Mouse (Mus musculus) T-cell, adult 2 months (primary cell): ENCODE data around the gene Angel1.

Experiments
- DNase-seq: peaks from one replicate; pipeline ENCODE4 v3.0.0; 2022; ENCODE audit warnings: low spot score

Gene Angel1

DNA sequence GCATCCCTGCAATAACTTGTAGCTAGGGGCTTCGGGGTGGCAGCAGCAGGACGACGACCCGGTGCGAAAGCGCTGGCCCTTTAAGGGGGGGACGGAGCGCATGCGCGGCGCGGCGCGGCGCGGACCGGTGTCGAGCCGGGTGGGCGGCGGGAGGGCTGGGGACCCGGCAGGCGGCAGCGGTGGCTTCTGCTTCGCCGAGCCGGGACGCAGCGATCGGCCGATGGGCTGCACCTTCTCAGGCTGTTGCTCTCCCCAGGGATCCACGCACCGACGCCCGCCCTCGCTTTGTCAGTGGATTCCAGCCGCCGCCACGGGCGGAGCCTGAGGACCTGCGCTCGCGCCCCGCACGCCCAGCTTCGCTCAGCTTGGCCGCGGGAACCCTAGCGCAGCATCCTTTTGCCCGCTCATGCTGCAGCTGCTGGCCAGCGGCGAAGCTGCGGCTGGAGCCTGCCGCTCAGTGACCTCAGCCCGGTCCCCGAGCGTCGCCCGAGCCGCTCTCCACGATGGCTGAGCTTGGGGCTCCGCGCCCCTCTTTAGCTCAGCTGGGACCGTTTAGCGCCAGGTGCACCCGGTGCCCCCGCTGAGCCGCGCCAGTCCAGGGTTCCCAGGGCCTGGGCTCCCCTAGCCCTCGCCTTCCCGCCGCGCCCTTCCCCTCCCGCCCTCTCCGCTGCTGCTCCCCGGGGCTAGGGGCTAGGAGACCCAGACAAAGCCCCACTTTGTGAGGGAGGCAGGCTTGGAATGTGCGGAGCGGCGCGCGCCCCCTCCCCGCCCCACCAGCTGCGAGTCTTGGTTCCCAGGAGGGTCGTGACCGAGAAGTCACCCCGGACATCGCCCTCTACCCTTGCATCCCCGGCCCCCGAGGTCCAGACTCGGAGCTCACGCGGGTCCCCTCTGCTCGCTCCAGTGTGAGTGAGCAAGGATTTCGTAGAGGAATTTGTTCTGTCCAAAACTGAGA, 47.4 kb downstream of the Angel1 start, which contains the start of gene Vash1:
Gene Vash1 (plus strand): TSS at position 110 of the 955 bp plus-strand sequence.
- peak; percentile 23 for DNase-seq

DNA sequence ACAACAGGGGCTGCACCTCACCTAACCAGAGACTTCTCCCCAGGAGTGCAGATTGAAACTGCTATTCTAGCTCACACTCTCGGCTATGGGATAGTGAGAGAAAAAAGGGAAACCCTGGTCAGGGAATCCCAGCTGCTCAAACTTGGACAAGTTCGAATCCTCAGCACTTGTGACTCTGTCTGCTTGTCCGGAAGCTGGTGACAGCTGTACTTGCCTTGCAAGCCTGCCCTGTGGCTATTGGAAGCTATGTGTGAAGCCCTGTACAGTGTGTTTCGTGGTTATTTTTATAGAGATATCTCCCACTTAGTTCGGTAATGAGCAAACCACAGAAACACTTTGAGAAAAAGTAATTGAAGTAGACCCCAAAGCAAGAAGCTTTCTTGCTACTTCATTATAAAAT, 53.8 kb downstream of the Angel1 start:
- DNase-seq: no peak

DNA sequence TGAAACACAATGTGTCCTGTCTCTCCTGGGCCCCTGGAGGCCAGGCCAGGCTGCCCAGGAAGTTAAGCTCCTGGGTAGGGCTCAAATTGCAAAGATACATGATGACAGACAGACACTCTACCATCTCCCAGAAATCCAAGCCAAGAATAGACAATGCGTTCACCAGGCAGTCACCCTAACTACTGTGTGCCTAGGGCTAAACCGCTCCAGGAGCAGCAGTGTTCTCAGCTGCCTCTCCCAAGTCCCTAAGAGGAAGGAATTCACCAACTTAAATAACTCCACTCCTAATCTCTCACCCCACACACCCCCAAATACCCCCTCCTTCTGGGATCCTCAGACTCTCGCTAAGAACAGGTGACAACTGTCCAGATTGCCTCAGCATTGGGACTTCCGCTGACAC, 54.2 kb downstream of the Angel1 start:
- DNase-seq: no peak

GRCm38 (mm10) chr12:86668404-86668803, 57.9 kb downstream of the Angel1 start:
- no peak for DNase-seq

DNA sequence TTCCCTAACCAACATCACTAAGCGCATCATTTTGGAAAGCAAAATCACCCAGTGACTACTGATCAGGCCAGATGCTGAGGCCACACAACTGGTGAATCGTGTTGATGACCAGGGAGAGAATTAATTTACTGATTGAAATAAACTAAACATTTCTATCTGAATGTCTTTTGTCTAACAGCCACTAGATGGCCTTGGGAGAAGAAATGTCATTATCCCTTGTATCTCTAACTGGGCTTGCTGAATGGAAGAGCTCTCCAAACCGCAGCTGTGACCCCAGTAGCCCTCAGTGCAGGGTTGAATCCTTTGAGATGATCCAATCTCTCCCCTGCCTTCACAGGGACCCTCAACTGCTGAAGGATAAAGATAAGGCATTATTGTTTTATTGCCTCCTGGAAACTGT, 60.6 kb downstream of the Angel1 start:
- no peak for DNase-seq

DNA sequence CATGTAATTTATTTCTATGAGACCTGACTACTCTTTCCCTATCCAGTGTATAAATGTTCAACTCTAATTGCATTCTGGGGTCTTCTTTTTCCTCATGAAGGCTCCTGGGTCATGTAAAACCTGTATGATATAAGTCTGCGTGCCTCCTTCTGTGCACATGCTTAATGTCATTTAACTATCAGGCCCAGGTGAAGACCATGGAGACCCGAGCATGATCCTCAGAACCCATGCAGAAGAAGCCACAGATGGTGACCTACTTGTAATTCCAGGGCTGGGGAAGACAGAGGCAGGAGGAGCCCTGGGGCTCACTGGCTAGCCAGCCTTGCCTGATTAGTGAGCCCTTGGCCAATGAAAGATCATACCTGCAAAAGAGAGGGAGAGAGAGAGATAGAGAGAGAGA, 65.8 kb downstream of the Angel1 start:
- no peak for DNase-seq

DNA sequence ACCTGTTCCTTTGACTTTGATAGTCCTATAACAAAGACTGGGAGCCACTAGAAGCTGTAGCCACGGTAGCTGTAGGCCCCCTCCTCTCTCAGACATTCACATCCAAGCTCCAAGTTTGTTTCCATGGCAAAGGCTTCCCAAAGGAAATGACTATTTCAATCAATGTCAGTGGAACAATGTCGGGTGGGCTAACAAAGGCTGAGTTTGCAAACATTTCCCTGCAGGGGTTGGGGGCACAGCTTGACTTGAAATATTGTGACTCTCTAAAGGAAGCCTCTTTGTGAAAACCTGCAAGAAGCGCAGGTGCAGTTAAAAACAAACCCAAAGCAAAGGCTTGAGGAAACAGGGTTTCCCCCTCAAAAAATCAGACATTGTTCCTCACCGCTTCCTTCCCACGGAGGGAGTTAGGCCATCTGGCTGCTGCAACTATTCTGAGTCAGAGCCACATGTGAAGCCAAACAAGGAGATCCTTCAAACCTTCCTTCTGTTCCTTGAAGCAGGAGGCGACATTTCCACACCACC, 66.8 kb downstream of the Angel1 start:
- DNase-seq: no peak

DNA sequence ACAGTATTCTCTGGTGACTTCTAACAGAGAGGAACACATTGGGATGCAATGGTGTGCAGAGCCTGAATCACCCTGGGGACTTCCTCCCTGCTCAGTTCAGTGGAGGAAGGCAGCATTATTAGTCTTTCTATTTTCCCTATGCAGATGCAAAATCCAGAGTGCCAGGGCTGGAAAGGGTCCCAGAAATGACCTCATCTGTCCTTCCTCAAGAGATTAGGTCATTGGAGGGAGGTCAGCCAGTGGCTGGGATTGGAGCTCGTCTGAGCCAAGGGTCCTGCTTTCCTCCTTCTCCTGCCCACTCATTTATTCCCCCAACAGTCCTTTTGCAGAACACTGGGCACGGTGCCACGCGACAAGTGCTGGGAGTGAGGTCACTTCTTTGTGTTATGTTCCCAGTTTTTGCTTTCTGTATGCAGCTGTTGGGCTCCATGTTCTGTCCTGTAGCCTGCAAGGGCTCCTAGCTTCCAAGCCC, 73.7 kb downstream of the Angel1 start:
- DNase-seq: no peak

GRCm38 (mm10) chr12:86651301-86651860, 74.9 kb downstream of the Angel1 start:
- no peak for DNase-seq
